Mouse (Mus musculus) thymus, adult 18-20 months (tissue): Measurements from ENCODE around the gene Actg2.
A peak's percentile ranks its signal among the peaks of the same experiment; 100 is the strongest.

ENCODE experiments used
- DNase-seq, 2 experiments: peaks; one replicate each; pipeline ENCODE4 v3.0.0; 2022; ENCODE audit warnings: mixed read lengths in 2 of 2

Gene Actg2

DNA sequence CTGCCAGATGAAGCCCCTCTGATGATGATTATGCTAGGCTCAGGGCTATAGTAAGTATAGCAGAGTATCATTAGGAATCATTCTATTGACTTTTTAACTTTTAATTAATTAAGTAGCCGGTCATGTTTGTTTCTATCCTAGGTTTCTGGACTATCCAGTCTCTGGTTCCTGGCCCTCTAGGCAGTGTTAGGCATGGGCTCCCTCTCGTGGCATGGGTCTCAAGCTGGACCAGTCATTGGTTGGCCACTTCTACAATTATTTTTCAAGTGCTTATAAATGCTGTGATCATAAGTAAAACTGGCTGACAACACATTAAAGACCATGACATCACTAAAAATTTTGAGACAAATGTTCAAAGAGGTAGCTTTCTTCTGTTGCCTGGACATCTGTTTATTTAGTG, 25.9 kb downstream of the Actg2 start:
- no peak for DNase-seq

DNA sequence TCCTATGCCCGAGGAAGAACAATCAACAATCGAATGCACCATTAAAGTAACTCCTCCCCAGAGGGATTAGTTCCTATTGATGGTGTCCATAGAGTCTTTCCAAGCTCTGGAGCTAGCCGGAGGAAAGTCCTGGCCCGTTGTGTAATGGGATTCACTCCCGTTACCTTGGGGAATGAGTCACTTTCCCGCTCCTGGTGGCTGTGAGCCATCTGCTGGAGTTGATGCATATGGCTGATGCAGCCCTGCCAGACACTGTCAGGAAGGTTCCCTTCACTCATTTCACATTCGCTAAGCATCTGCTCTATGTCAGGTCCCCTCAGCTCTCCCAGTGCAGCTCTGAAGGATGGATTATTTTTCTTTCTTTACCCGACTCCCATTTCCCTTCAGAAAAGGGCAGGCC, 26.6 kb downstream of the Actg2 start:
- DNase-seq: no peak

DNA sequence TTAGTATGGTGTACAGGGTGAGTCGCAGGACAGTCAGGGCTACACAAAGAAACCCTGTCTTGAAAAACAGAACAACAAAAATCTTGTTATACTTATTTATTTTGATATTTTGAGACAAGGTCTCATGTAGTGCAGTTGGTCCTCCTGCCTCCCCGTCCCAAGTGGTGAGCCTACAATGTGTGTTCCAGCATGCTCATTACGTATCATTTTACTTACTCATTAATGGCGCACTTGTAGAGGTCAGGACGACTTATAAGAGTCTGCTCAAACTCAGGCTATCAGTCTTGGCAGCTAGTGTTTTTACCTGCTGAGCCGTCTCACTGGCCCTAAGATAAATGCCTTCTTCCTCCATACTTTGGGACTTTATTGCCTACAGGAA, 28.9 kb downstream of the Actg2 start:
- DNase-seq: no peak

DNA sequence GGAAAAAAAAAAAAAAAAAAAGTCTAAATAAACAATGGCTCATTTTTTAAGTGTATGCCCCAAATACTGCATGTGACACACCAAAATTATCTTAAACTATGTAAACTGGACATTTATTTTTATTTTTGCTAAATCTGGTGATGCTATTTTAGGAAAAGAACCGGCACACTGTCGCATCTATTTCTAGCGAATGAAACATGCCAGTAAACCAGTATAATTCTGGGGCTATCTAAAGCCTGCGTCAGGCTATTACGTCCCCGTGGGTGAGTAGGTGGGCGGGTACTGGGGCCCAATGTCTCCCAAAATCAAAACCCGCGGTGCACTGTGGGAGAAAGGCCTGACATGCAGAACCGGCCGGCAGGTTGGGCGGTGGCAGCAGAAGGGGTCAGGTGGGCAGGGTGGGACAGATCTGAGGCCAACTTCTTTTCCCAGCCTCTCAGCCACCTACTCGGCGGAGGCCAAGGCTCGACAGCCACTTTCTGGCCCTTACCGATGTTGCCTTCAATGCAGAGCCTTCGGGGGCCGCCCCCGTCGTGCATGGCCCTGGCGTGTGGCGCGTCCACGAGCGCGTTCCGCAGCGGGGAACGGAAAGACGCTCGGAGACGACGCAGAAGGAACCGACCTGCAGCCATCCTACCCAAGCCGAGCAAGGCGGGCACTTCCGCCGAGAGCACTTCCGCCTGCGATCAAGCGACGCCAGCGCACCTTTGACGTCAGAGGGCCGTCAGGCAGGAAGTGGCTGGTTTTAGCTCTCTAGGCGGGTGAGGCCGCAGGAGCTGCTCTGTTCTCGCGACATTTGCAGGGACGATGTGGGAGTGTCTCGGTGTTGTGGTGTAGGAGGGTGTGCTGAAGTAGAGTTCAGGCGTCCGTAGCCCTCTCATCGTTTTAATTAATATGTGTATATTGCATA, 29.6 kb downstream of the Actg2 start, which contains the start of gene Dguok:
Gene Dguok (minus strand): TSS at position 712 of the 910 bp plus-strand sequence.
- DNase-seq: peak; percentile 98 to 99

- no peak for DNase-seq
Observed at GRCm38 (mm10) chr6:83505554-83505953, 30.5 kb downstream of the Actg2 start.

DNA sequence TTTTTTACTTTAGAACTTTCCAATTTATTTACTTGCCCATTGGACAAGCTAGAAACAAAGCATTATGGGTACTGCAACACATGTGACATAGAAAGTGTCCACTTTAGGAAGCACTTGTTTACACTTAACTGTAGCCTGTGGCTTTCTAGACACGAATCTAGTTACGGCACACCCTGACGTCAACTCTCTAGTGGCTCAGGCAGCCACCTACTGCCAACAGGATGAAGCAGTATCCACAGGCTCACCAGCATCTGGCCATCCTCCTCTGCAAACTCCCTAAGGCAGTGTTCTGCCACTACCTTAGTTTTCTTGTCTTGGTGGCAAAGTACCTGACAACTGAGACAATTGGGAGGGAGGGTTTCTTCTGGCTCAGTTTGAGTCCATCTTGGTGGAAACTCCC, 32.7 kb downstream of the Actg2 start:
- no peak for DNase-seq

DNA sequence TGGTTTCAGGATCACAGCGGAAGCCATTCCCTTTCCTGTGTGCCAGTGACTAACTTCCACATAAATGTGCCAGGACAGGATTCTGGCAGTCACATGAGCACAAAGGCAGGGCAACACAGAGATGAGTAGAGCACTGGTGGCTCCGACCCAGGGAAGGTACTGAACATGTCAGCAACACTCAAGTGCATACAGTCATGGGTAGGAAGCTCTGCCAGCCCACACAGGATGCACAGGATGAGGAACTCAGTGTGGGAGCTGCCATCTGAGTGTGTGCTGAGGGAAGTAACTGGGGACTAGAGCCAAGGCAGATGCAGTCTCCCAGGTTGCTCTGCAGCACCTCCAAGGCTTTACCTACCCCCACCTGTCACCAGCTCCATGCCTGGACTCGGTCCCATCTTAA, 33.4 kb downstream of the Actg2 start:
- DNase-seq: no peak

GRCm38 (mm10) chr6:83501524-83502310, 34.3 kb downstream of the Actg2 start:
- no peak for DNase-seq

DNA sequence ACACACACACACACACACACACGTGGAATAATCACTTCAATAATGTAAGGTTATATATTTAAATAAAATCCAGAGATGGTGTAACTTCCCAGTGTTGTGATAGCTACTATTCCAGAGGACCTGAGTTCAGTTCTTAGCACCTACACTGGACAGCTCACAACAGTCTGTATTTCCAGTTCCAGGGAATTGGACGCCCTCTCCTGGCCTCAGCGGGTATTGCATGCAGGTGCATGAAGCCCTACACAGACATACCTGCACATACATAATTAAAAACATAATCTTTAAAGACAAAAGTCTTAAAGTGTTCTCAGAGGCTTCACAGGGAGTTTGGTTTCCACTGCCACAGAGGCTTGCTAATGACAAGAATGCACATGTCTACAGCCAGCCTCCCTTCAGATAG, 35.6 kb downstream of the Actg2 start:
- no peak for DNase-seq

GRCm38 (mm10) chr6:83499078-83499477, 37.0 kb downstream of the Actg2 start:
- no peak for DNase-seq

DNA sequence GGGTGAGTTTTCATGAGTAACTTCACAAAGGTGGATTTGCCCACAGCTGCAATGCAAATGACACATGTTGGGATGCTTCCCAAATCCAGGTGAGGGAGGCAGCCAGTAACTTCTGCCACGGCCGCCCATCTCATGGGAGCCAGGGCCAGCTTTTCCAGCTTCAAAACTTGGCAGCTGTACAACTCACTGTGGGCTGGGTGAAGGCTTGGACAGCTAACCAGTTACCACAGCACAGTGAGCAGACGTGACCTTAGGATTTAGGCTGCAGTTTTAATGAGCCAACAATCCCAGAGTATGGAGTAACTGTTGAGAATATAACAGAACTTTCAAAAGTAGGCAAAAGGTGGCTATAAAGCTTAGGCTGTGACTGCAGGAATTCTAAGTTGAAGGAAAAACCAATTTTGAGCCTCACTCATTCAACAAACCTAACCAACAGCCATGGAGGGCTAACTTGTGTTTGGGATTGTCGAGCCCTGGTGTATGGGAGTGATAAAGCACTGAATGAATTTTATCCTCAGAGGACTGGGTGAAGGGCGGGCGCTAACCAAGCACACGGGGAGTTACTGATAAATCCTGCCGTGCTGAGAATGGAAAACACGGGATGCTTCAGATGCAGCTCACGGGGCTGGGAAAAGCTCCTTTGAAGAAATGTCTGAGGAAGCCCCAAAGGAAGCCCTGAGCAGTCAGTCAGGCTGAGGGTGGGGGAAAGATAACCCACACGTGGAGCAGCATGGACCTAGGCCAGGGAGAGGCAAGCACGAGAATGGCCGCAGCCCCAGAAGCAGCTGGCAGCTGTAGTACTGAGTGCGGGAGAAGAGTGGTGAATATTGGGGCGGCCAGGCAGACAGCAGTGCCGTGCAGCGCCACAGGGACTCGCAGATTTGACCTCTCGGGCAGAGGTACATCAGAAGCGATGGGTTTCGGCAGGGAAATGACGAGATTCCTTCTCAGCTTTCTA, 39.0 kb downstream of the Actg2 start:
- no peak for DNase-seq

GRCm38 (mm10) chr6:83496009-83496752, 39.9 kb downstream of the Actg2 start:
- DNase-seq: no peak

- no peak for DNase-seq
Observed at GRCm38 (mm10) chr6:83490622-83491021, 45.4 kb downstream of the Actg2 start.

GRCm38 (mm10) chr6:83488200-83488599, 47.9 kb downstream of the Actg2 start:
- DNase-seq: no peak

GRCm38 (mm10) chr6:83487298-83487697, 48.8 kb downstream of the Actg2 start:
- no peak for DNase-seq

DNA sequence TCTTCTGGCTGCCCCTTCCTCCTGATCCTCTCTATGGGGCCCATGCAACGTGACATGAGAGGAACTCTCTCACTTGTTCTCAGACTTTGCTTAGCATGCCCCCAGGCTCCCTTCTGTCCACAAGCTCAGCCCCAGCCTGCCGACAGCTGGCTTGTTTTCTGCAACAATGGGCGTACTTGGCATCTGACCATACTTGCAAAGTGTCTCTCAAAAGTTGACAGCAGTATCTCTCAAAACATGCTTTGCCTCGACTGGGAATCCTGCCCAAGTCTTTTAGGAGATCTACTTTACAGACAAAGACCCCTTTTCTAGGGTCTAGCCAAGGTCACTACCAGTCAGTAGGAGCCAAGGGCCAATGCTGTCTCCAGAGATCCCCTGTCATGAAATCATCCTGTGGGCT, 50.2 kb downstream of the Actg2 start:
- DNase-seq: no peak

- no peak for DNase-seq
Observed at GRCm38 (mm10) chr6:83483776-83484175, 52.3 kb downstream of the Actg2 start.

DNA sequence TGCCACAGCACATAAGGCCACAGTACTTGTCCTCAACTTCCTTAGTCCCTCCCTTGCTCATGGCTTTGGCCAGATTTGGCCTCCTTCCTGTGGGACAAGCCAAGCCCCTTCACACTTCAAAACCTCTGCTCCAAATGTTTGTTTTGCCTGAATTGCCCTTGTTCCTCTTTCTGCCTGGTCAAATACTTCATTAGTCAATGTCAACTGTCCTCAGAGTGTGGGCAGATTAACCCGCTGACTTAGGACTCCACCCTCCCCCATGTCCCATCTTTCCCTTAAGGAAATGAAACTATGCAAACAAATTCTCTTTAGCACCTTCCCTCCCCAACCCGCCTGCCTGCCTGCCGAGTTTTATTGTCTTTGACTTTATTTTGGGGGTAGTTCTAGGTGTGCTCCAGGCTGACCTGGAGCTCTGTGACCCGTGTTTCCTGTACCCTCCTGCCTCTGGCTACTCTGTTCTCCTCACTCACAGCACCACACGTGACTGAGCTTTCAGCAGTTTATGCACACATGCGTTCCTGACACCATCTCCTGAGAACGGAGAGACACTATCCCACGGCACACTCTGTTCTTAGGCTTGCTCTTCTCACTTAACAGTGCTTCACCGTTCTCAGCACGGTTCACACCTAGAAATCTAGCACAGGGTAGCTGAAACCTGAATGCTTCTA, 53.5 kb downstream of the Actg2 start:
- no peak for DNase-seq

DNA sequence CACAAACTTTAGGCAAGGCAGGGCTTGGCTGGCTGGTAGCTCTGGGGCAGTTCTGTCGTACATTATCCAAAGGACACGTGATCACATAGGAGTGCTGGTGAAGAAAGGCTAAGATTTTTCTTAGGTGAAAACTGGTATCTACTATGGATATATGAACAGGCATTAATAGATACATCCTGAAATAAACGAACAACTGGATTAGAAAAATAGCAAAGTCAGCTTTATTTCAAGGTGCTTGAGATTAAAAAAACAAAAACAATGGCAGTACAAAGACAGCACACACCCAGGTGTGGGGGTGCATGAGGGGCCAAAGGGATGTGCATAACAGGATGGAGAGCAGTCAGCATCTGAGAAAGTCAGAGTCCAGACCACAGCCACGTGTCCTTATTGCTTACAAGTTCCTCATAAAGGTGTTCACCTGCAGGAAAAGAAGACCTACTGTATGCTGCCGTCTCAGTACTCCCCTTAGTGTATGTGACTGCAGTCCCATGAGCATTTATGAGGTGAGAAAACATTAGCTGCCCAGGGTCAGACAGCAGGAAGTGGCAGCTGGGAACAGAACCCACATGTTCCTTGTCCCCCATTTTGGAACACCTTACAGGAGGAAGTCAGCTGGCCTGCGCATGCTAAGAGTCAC, 55.9 kb downstream of the Actg2 start:
- no peak for DNase-seq

GRCm38 (mm10) chr6:83479193-83479592, 56.9 kb downstream of the Actg2 start:
- no peak for DNase-seq

DNA sequence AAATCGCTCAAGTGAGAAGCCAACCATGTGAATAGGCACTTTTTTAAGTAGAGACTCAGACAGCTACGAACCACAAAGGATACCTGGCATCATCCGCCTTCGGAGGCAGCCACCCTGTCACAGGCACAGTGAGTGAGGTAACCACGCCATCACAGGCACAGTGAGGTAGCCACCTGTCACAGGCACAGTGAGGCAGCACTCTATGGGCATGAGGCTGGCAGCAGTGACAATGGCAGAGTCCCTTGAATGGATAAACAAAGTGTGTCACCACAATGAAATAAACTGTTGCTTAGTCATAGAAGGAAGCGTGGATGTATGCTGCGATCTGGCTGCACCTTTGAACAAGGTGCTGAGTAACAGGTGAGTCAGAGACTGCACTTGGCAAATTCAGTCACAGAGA, 57.4 kb downstream of the Actg2 start:
- no peak for DNase-seq
